Mouse (Mus musculus): ENCODE results near the gene Gprin2. TPM values are rescaled to one million over a fixed set of nuclear protein-coding genes. Genes with fewer than 3 reads are reported as not detected.

The Gprin2 gene
- polyA plus RNA-seq, 1 experiment from 2014 or later: 4.4 TPM

Other genes starting within 250 kb of the Gprin2 start
- gene Rbp3, start 247.7 kb downstream of the Gprin2 start, polyA plus RNA-seq (2014; fragmentation: Nextera tagmentation; extraction: Ambion mirVana): not detected in 2 replicates
- 0.78 and 0.85 TPM in 2 replicates for gene Zfp488, start 222.9 kb downstream of the Gprin2 start, polyA plus RNA-seq (2014; fragmentation: Nextera tagmentation; extraction: Ambion mirVana)
- not detected in 2 replicates for gene Gm30083, start 186.5 kb downstream of the Gprin2 start, polyA plus RNA-seq (2014; fragmentation: Nextera tagmentation; extraction: Ambion mirVana)
- not detected in 2 replicates for gene Gm5460, start 184.9 kb downstream of the Gprin2 start, polyA plus RNA-seq (2014; fragmentation: Nextera tagmentation; extraction: Ambion mirVana)
- gene Antxrl, start 148.9 kb downstream of the Gprin2 start, polyA plus RNA-seq (2014; fragmentation: Nextera tagmentation; extraction: Ambion mirVana): not detected in 2 replicates
- 0.16 TPM in 1 of 2 replicates, not detected in the other for gene Anxa8, start 115.7 kb downstream of the Gprin2 start, polyA plus RNA-seq (2014; fragmentation: Nextera tagmentation; extraction: Ambion mirVana)
- not detected in 2 replicates for gene A630023A22Rik, start 98.9 kb downstream of the Gprin2 start, polyA plus RNA-seq (2014; fragmentation: Nextera tagmentation; extraction: Ambion mirVana)
- 0.13 and 0.14 TPM in 2 replicates for gene Npy4r, start 49.2 kb downstream of the Gprin2 start, polyA plus RNA-seq (2014; fragmentation: Nextera tagmentation; extraction: Ambion mirVana)
- gene Syt15, start 17.9 kb upstream of the Gprin2 start, polyA plus RNA-seq (2014; fragmentation: Nextera tagmentation; extraction: Ambion mirVana): 0.42 and 0.79 TPM in 2 replicates
- 5.5 and 8.2 TPM in 2 replicates for gene Shld2, start 108.8 kb upstream of the Gprin2 start, polyA plus RNA-seq (2014; fragmentation: Nextera tagmentation; extraction: Ambion mirVana)
- gene Glud1, start 109.1 kb upstream of the Gprin2 start, polyA plus RNA-seq (2014; fragmentation: Nextera tagmentation; extraction: Ambion mirVana): 131 and 145 TPM in 2 replicates
- gene Fam25c, start 153.8 kb upstream of the Gprin2 start, polyA plus RNA-seq (2014; fragmentation: Nextera tagmentation; extraction: Ambion mirVana): not detected in 2 replicates
- gene Sncg, start 173.1 kb upstream of the Gprin2 start, polyA plus RNA-seq (2014; fragmentation: Nextera tagmentation; extraction: Ambion mirVana): 213 and 251 TPM in 2 replicates
- 4.5 and 5.3 TPM in 2 replicates for gene Mmrn2, start 173.8 kb upstream of the Gprin2 start, polyA plus RNA-seq (2014; fragmentation: Nextera tagmentation; extraction: Ambion mirVana)

All from hindbrain, embryonic 14.5 days (tissue).